Mouse (Mus musculus) erythroblast, adult 5-6 weeks (primary cell): ENCODE measurements around the gene Kank1. TPM values are rescaled to one million over a fixed set of nuclear protein-coding genes. Genes with fewer than 3 reads are reported as not detected.

Experiments
- ATAC-seq: replicated peaks from 2 replicates; pipeline ENCODE4 v1.8.0; 2016; ENCODE audit warnings: moderate number of reproducible peaks, mild to moderate bottlenecking, moderate TSS enrichment, inconsistent platforms; ENCODE audit not compliant: poor library complexity, low FRiP score, severe bottlenecking
- total RNA-seq, 2 experiments: library from RNA; stranded (forward) in 1 of 2; stranded (reverse) in 1 of 2; fragments of 150-400 nt in 1 of 2; fragments of 200-764, 138-1000 nt in 1 of 2; gene quantifications; 2 replicates each; pipeline versions ENCODE4 v1.2.3 to v1.2.4; 2015 to 2017; ENCODE audit warnings: low replicate concordance in 2 of 2

Kank1 gene
- total RNA-seq, 2 experiments from 2014 or later = 3.1 TPM; not detected in 1

DNA sequence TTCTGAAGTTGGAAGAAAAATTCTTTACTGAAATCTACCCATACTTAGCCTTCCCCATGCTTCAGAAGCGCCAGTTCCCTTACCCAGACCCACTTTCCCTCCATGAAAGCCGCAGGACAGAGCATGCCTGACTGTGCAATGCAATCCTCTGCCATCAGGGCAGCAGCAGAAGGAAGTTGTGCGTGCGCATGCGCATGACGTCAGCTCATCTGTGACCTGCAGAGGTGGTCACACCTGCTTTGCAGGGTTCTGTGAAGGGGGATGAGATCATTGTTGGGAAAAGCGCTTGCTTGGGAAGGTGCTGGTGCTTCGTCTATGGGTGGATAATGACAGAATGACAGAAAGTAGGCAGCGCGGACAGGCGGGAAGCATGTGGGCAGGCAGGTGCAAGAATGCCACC, 155.4 kb downstream of the Kank1 start:
- ATAC-seq = no peak

DNA sequence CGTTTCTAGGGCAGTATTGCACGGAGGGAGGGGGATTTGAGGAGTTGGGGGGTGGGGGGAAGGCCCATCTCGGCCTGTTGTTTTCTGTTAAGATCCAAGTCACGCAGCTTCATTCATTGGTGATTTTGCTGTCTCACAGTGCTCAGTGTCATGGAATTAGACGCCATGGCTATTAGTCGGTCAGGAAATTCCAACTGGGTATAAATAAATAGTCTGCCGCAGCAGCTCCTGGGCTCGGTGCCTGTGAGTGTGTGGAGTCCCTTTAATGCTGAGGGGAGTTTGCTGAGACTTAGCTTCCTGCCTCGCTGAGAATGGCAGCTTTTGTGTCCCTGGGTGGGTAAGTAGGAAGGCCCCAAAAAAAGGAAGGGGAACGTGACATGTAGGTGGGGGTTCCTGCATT, 158.3 kb downstream of the Kank1 start:
- ATAC-seq = no peak

DNA sequence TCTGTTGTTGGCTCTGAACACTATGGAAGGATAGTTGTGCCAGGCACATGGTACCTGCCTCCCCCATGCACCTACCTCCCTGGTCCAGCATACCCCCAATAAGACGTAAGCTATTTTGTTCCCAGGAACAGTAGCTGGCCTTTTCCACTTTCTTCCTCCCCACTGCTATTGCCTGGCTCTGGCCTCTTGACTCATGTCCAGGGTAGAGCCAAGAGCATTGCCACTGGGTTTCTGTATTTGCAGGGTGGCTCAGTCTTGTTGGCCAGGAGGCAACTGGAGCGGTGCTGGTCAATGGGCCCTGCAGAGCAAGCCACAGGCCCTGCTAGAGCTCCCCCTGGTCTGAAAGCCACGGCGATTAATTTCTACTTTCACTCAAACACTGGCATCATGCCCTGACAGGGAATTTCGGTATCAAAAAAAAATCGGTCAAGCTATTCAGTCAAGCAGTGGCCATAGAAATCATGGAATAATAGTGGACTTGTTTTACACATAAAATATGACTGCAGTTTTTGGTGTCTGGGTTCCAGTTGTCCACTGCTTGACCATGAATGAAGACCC, 160.0 kb downstream of the Kank1 start:
- ATAC-seq = no peak

DNA sequence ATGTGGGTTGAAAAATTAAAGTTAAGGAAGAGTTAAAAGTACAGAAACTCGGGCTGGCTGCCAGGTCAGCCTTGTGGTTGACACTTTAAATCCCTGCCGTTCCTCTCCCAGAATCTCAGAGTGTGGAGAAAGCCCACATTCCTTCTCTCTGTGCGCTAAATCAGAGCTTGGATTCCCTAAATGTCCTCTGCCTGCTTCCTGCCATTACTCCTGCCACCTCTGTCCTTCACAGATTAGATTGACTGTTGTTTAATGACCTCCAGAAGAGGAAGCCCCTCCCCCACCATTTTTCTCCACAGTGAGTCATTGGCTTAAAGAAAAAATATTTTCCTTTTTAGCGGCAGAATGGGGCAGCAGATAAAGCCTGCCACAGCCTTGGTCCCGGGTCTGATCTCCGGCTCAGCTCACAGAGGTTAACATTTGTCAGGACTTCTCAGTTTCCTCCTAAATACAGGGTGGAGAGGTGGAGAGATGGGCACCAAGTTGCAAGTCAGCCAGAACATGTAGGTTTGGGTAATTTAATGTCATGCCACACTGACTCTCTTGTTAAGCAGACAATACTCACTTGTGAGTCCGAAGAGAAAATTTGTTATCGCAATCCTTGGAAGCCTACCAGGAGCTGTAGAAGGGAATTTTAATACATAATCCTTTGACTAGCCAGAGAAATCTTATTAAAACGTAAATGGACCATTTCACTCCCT, 162.9 kb downstream of the Kank1 start:
- ATAC-seq = no peak

DNA sequence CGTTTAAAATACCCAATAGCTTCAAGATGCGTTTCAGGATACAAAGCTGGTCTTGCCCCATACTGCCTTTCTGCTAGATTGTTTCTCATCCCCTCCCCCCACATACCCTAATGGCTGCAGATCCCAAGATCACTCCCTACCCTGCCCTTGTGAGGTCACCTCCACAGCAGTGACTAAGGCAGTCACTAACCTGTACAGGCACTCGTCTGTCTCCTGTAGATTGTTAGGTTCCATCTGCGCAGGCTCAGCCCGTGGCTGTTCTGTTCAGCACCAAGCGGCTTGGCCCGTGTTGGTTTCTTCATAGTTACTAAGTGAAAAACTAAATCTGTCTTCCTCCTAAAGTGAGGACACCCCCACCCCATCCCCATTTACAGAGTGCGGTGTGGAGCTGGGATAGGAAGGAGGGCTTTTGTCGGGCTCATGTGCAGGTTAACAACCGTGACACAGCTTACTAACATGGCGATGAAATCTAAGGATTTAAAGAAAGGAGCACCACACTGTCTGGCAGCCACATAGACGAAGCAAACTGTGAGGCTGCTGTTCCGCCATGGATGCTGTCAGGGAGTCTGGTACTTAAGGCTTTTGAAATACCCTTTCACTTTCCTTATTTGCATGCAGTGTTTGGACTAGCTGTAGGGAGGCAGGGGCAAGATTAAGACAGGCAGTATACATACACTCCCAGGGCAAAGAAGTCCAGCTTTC, 163.6 kb downstream of the Kank1 start:
- no peak for ATAC-seq

DNA sequence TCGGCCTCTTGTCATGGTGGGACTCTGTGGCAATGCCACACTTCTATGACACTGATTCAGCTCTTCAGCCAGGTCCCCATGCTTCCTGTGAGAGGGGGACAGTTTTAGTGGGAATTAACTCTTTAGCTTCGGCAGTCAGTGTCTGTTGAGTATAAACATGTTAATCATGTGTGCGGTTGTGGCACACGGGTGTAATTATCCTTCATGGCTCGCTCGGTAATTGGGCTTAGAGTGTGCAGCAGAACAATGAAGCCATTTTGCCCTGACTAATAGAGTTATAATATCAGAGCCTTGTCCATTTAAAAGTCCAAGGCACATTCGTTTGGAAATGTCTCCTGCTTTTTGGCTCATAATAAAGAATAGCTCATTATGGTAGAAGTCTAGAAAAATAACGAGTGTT, 164.7 kb downstream of the Kank1 start:
- no peak for ATAC-seq

DNA sequence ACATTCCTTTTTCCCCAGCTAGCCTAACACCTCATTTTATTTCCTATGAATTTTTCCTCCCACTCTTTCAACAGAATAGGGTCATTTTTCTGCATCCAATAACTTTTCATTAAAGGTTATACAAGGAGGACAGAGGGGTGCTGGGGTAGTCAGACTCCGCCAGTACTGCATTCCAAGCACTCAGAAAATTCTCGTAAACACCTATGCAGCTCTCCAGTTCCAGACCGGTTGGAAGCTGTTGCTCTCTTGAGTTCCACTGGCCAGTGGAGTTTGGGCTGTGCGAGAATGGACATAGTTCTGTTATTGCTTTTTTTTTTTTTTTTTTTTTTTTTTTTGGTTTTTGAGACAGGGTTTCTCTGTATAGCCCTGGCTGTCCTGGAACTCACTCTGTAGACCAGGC, 167.4 kb downstream of the Kank1 start:
- no peak for ATAC-seq

DNA sequence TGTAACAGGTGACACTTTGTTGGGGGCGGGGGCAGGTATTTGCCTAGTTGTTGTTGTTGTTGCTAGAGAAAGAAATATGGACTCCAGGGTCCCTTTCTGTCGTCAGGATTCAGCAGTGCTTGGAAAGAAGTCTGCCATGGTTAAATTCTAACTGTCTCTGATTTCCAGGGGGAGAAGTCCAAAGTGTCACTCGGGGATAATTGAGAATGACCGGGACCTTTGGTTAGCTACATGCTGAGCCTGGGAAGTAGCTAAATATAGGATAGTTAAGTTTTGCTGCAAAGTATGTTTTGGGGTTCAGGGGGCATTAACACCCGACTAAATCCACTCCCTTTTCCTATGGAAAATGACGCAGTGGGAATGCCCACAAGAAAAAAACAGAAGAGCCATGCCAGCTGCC, 169.2 kb downstream of the Kank1 start:
- no peak for ATAC-seq

DNA sequence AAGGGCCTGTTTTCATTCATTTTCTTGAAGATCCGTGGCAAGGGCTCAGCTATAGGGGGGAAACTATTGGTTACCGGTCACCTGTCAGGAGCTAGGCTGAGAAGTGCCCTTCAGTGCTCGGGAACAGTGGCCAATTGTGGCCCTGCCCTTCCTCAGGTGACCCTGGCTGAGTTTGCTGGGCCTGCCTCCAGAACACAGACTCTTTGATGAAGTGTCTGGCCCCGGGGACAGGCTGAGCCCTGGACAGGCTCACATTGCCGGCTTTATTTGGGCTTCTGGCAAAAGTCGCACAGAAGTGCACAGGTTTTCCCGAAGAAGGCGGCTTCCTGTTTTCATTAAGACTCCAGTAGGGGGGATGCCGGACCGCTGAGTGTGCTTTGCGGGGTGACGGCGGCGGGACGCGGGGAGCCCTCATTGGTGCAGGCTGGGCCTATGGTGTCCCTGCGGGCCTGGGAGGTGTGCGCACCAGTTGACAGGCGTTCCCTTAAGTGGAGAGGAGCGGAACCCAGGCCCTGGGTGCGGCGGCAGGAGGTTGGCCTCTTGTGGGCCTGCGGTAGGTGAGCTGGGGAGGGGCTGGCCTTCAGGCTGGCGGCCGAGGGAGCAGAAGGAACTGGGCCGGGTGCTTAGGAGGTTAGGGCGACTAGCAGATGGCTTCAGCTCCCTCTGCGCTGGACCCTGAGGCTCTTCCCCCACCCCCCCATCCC, 169.9 kb downstream of the Kank1 start:
- ATAC-seq = no peak

DNA sequence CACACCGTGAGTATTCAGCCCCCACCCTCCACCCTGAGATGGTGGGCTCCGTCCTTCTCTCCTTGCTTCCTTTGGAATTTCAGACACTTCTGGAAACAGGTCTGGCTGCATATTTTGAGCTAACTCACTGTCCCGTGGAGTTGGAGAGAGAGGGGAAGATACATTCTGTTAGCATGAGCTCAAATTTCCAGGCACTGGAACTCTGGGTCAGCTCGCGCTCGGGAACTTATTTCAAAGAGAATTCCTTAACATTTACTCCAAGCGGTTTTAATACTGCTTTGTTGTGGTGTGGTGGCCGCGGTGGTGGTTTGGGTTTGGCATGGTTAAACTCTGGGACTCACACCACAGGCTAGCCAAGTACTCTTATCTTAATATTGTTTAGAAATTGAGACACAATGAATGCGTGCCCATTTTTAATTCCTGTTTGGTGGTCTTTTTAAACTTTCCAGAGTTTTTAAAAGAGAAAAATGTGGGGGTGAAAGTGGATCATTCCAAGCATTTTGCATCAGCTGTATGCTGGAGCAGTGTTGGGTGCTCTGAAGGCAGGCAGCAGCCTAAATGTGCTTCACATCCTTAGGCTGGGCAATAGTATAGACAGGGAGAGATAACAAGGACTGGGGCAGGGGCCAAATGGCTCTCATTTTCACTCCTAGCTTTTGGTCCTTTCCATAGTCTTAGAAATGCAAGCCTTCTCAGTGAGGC, 170.6 kb downstream of the Kank1 start:
- ATAC-seq = no peak

DNA sequence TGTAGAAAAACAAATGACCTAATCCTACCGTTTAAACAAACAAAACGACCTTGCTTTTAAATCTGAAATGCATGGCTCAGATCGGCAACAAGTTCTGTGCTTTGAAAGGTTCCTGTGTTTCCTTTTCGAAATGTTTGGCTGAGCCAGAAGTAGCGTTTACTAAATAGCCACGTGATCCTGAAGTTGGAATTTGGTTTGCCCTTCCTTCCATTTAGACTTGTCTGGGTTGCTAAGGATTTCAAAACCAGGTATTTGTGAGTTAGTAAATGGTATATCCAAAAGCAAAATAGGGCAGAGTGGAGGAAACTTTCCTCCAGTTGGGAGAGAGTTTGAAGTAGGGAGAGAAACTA, 171.1 kb downstream of the Kank1 start:
- no peak for ATAC-seq

DNA sequence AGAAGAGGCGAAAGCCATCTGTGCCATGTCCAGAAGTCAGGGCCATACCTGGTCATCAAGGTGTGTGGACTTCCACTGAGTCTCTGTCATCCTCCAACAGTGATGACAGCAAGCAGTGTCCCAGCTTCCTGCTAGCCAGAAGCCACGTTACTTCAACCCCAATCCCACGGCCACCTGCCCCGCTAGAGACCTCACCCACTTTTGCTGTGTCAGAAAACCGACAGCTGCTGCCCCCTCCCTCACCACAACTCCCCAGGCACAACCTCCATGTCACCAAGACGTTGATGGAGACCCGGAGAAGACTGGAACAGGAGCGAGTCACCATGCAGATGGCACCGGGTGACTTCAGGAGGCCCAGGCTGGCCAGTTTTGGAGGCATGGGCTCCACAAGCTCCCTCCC, 172.5 kb downstream of the Kank1 start:
- ATAC-seq = no peak

DNA sequence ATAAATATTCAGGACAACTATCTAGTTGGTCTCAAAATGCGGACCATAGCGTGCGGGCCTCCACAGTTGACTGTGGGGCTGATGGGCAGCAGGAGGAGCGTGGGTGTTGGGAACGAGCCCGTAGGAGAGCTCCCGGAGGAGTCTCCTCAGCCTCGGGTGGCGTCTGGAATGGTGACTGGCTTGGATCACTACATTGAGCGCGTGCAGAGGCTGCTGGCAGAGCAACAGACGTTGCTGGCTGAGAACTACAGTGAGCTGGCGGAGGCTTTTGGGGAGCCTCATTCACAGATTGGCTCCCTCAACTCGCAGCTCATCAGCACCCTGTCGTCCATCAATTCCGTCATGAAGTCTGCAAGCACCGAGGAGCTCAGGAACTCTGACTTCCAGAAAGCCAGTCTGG, 174.6 kb downstream of the Kank1 start:
- ATAC-seq = no peak

DNA sequence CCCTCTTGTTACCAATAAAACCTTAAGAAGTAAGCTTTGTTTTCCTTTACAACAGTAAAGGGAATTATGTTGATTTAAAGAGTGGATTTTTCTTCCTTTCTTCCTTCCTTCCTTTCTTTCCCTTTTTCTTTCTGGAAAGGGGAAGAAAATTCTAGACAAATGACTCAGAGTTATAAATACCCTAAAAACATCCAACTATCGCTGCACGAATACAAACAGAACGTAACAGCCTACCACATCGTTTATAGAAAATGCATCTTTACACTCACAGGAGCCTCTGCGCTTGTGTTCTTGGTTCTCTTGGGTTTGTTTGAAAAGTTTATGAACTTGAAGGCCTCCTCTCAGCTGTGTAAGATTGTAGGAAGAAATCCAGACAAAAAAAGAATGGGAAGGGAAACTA, 178.7 kb downstream of the Kank1 start:
- no peak for ATAC-seq

DNA sequence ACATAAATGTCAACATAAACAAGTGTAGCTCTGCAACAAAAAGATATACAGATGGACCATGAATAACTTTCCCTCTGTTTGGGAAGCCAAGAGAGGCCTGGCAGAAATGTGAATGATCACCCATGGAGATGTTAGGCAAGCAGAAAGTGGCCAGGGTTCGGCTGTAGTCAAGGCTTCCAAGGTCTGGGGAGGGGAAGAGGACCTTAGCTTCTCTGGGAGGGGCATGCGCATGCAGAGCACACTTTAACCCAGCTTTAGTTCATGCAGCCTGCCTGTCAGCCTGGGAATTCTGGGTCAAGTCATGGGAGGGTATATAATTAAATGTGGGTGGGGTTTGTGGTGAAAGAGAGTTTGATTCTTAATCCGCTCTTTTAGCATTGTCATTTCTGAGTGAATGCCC, 180.9 kb downstream of the Kank1 start:
- ATAC-seq = no peak

DNA sequence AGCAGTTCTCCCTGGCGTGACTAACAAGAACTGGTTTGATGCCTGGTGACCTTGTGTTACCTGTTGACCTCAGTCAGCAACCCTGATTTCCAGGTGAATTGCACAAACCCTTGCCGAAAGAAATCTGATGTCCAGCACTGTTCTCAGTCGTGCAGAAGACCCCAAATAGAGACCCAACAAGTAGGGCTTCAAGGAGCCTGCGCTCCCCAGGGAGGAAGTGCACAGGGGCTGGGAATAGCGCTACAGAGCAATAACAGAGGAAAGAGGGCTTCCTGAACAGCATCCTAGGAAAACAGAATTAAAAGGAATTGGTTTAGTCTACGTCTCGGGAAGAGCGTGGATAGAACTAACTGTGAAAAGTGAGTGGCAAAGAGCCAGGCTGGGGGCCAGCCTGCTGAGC, 183.2 kb downstream of the Kank1 start:
- no peak for ATAC-seq

DNA sequence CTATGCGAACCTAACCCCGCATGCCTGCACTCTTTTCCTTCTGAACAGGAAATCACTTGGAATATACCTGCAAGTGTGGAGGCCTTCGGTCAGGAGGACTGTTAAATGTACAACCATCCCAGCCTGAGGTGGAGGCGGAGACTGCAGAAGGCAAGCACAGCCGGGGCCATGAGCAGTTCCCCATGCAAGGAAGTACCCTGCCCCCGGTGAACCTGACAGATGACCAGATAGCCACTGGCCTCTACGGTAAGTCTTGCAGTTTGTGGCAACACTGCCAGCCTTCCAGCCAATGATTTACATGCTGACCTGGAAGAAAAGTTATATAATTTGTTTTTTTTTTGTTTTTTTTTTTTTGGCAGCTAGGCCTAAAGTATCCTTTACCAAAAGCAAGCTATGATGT, 185.3 kb downstream of the Kank1 start:
- ATAC-seq = no peak

DNA sequence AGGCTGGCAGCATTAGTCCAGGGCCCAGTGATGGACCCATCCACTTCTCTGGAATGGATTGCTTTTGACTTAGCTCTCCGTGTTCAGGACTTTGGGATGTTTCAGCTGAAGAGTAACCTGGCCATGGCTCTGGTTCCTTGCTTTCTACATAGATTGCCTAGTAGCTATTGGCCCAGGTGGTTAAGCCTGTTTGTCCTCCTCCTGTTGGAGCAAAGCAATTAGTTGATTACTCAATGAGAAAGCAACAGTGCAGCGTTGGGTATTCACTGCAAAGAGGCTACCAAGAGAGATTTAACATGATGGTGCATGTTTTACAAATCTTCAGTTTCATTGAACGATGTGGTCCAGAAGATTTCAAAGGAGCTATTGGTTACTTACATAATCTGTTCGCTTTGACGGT, 186.6 kb downstream of the Kank1 start:
- ATAC-seq = no peak

DNA sequence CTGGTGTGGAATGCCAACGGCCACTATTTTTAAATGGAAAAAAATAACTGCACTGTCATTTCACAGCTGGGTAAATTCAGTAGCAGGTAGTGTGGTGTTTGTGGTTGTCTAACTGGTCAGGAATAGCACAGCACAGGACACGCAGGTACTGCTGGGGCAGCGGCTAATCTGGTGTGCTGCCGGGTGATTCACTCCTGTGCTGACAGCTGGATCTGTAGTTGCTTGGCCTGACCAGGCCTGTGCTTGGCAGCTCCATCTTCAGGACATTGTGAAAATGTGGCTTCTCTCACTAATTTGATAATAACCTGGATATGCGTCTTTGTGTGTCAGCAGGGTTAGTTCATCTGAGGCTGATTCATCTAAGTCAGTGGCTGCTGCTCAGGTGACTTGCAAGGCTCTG, 189.7 kb downstream of the Kank1 start:
- no peak for ATAC-seq

DNA sequence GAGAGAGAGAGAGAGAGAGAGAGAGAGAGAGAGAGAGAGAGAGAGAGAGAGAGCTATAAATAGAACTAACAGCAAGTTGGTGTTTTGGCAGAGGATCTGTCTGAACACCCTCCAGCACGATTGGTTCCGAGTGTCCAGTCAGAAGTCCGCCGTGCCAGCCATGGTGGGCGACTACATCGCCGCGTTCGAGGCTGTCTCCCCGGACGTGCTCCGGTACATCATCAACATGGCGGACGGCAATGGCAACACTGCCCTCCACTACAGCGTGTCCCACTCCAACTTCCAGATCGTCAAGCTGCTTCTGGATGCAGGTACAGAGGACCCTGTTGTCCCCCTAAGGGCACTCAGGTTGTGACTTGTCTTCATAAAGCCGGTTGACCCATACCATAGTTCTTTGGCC, 191.1 kb downstream of the Kank1 start:
- no peak for ATAC-seq
